Mouse (Mus musculus): ENCODE data around the gene Rflna.

- TF ChIP-seq RAD21 (IDR thresholded peaks at IDR 0.05; ENCODE audit: low read depth, low read length) (no peak), POLR2A (IDR thresholded peaks at IDR 0.05; ENCODE audit: low read depth, low read length) (no peak), CTCF (conservative IDR thresholded peaks at IDR 0.05 in 1 of 2, IDR thresholded peaks at IDR 0.05 in 1 of 2; ENCODE audit: low read depth in 2 of 2, low read length in 2 of 2) (no peak), RCOR1 (conservative IDR thresholded peaks at IDR 0.05; ENCODE audit: low read depth, low read length) (no peak), SIN3A (IDR thresholded peaks at IDR 0.05; ENCODE audit: low read length) (no peak), CHD1 (IDR thresholded peaks at IDR 0.05; ENCODE audit: low read depth, low read length) (no peak), EP300 (IDR thresholded peaks at IDR 0.05; ENCODE audit: low read length) (no peak), MYC (IDR thresholded peaks at IDR 0.05; ENCODE audit: low read depth, low read length) (no peak), GABPA (IDR thresholded peaks at IDR 0.05; ENCODE audit: insufficient replicate concordance, low read depth, low read length) (no peak)
These were observed 12.0 kb downstream of the Rflna start for GRCm38 (mm10) chr5:125015066-125015465.
